Mouse (Mus musculus) gastrocnemius, adult 2 months (tissue): Measurements from ENCODE around the gene Prkaa2. TPM values are rescaled to one million over a fixed set of nuclear protein-coding genes. Genes with fewer than 3 reads are reported as not detected.
A peak's percentile ranks its signal among the peaks of the same experiment; 100 is the strongest.
"Not testable (repeated sequence)": the region's sequence is repeated elsewhere in the genome, so short reads cannot be mapped to it uniquely, and the experiment has no call there.

Source experiments
- DNase-seq: peaks from one replicate; pipeline ENCODE4 v3.0.0; 2022
- H3K27ac ChIP-seq: fragments of 200-600 bp; 2 replicates; pipeline ENCODE4 v1.8.1; 2022; ENCODE audit warnings: mild to moderate bottlenecking
- H3K4me3 ChIP-seq: fragments of 200-600 bp; 2 replicates; pipeline ENCODE4 v1.8.1; 2022; ENCODE audit warnings: mild to moderate bottlenecking, moderate library complexity
- CTCF ChIP-seq: fragments of 200-600 bp; IDR thresholded peaks from 2 replicates; pipeline ENCODE4 v1.8.1; 2022; ENCODE audit warnings: antibody characterized with exemption, mild to moderate bottlenecking, moderate library complexity
- intact Hi-C: fragments of 180-260 bp; cut with DNase I; formaldehyde crosslinking; loops from one replicate; pipeline ENCODE4 v1.15.1; 2025
- total RNA-seq, 2 experiments: library from RNA; stranded (reverse); gene quantifications; 2 replicates each; pipeline ENCODE4 v1.2.3; 2021

The Prkaa2 gene
- total RNA-seq, 2 experiments from 2014 or later = 135 to 136 TPM

DNA sequence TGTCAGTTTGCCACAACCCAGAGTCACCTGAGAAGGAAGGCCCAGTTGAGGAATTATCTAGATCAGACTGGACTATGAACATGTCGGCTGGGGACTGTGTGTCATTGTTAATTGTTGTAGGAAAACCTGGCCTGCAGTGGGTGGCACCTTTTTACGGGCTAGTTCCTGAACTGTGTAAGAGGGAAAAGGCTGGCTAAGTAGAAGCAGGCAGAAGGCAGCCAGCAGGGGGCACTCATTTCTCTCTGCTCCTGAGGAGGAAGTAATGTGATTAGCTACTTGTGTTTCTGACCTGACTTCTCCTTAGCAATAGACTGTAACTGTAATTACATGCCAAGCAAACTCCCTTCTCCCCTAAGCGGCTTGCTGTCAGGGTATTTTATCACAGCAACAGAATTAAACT, 38.7 kb downstream of the Prkaa2 start:
- peak; percentile 87 for DNase-seq
- peak; percentile 82 for TF ChIP-seq CTCF
- H3K4me3 ChIP-seq = no peak overlapping the region
- peak overlapping the region; percentile 69 for H3K27ac ChIP-seq
- intact Hi-C loops = loop anchor here (10.0 kb wide), 1 partner anchor 54 kb away; no protein-coding TSS in a partner anchor

DNA sequence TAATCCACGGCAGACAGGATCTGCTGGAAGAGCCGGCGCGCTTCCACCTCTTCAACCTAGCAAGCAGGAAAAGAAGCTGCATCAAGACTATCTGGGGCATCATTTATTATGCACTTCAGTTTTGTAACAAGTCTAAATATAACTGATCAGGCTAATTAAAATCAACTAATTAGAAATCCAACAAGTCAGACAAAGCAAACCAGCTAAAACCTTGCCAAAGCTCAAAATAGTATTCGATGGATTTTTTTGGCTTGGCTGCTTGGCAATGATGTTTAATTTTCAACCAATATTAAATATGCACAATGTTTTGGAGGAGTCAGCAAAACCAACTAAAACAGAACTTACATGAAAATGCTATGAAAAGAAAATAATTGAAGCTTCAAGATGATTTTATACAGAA, 58.4 kb downstream of the Prkaa2 start:
- no peak overlapping the region for H3K27ac ChIP-seq
- no peak for DNase-seq
- intact Hi-C loops = no loop called here
- TF ChIP-seq CTCF = no peak
- H3K4me3 ChIP-seq = no peak overlapping the region

DNA sequence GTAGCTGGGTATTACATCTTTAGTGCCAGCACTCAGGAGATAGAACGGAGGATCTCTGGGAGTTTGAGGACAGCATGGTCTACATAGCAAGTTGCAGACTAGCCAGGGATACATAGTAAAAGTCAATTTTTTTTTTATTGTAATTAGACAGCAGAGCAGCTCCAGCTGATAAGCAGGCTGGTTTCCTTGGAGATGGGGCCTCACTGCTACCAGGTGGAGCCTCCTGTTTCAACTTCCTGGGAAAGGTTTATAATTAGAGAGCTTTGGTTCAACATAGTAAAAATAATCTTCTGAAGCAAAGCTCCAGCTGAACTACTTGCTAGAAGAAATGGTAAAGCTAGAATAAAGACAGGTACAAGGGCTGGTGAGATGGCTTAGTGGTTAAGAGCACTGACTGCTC, 59.6 kb downstream of the Prkaa2 start:
- no peak for DNase-seq
- Histone ChIP-seq H3K4me3 (no peak overlapping the region), H3K27ac (no peak overlapping the region)
- no peak for TF ChIP-seq CTCF
- intact Hi-C loops = no loop called here

DNA sequence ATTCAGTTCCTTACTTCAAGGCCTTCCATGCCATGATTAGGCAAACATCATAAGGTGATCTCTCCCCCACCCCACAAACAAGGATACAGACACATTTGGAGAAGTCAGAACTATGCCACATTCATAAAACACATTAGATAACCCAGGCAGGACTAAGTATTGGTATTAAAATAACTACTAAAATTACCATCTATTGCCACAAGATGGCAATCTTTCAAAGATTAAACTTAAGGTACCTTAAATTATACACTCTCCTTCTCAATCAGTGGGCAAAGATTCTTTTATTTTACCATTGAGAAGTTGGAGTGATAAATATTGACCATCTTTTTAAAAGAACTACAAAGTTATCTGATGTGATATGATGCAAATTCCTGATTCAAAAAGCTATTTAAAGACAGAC, 75.4 kb downstream of the Prkaa2 start:
- Histone ChIP-seq H3K4me3 (no peak overlapping the region), H3K27ac (no peak overlapping the region)
- TF ChIP-seq CTCF = peak; percentile 51
- no peak for DNase-seq
- intact Hi-C loops = loop anchor here (5.0 kb wide), 2 partner anchors 88 to 1193 kb away; no protein-coding TSS in a partner anchor

DNA sequence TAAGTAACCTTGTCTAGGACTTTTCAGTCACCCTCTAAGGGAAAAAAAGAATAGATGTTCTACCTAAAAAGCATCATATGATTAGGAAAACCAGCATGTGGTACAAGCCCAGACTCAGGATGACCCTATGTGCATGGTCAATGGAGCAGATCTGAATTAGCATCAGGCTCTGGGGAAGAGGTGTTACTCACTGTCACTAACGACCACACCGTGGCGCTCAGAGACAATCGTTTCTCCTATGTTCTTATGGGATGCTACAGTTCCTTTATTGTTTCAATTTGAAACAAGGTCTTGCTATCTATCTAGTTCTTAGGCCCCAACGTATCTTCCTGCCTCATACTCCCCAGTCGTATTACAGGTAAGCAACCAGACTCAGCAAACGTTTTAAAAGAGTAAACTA, 76.5 kb downstream of the Prkaa2 start:
- no peak for DNase-seq
- intact Hi-C loops = loop anchor here (5.0 kb wide), 2 partner anchors 89 to 1194 kb away; no protein-coding TSS in a partner anchor
- peak; percentile 25; the same call in 1 of the 2 replicates for TF ChIP-seq CTCF
- Histone ChIP-seq H3K27ac (no peak overlapping the region), H3K4me3 (no peak overlapping the region)

DNA sequence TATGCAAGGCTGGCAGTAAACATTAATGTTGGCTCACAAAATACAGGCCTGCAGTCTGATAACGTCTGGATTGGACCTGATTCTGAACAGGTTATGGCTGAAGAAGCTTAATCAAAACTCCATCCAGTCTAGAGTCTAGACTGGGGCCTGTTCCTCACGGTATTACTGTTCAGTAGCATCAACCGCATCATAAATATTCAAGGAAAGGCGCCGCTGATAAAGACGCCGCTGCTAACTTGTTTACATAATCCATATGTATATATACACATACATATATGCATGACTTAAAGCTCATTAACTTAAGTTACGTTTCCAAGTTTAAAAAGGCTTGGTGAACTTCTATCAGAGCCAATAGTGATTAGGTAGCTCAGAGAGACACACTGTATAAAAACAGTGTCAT, 78.6 kb downstream of the Prkaa2 start:
- TF ChIP-seq CTCF = no peak
- Histone ChIP-seq H3K27ac (no peak overlapping the region), H3K4me3 (no peak overlapping the region)
- intact Hi-C loops = loop anchor here (5.0 kb wide), 2 partner anchors 91 to 1196 kb away; no protein-coding TSS in a partner anchor
- no peak for DNase-seq

DNA sequence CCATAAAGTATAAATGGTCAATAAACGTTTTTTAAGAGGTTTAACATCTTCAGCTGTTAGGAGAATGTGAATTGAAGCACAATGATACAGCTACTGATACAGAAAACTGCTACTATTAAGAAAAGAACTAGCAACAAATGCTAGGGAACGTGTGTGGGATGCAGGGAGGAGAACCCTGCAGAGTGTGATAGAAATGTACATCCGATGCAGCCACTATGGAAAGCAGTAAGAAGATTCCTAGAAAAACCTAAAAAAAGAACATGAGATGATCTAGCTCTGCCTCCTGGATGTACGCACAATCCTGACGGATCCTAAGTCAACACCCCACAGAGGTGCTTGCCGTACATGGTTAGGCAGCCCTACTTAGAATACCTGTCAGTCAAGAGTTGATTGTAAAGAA, 82.4 kb downstream of the Prkaa2 start:
- intact Hi-C loops = no loop called here
- no peak for DNase-seq
- Histone ChIP-seq H3K27ac (no peak overlapping the region), H3K4me3 (no peak overlapping the region)
- no peak for TF ChIP-seq CTCF

DNA sequence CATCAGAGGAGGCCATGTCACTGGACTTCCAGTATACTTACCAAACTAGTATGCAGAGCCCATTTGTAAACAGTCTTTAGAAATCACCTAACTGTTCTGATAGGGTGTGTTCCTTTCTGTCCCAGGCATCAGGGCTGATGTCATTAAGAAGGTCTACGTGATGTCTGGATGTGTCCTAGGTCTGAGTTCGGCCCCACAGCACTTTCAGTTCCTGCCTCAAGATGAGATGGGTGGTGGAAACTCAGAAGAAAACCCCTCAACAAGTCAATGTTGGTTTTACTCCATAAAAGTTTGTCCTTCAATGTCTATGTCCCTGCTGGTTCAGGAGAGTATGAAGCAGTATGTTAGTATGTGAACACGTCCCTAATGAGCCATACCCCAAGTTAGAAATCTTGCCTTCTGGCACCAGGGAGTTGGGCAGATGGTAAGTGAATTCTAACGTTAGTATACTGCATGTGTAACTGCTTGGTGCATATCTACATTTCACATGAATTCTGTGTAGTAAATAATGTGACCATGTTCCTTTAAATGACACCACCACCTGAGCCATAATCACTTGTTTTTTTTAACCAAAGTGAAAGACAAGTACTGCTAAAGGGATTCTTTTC, 93.6 kb downstream of the Prkaa2 start:
- DNase-seq = no peak
- no peak overlapping the region for H3K27ac ChIP-seq
- intact Hi-C loops = no loop called here
- H3K4me3 ChIP-seq = no peak overlapping the region
- TF ChIP-seq CTCF = no peak

DNA sequence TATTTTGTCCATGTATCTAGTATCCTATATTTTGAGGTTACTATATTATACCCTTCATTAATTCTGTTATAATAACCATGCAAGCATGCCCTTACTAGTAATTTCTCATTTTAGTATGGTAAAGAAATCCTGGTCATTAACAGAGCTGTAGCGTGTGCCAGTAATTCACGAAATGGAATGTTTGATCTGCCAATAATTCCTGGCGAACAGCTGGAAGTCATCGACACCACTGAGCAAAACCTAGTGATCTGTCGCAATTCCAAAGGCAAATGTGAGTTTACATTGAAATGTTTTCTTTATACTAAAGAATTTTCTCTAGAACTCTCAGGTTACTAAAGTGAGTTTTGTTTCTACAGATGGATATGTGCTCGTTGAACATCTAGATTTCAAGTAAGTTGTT, 94.2 kb downstream of the Prkaa2 start:
- Histone ChIP-seq H3K27ac (no peak overlapping the region), H3K4me3 (no peak overlapping the region)
- intact Hi-C loops = no loop called here
- DNase-seq = no peak
- TF ChIP-seq CTCF = no peak

DNA sequence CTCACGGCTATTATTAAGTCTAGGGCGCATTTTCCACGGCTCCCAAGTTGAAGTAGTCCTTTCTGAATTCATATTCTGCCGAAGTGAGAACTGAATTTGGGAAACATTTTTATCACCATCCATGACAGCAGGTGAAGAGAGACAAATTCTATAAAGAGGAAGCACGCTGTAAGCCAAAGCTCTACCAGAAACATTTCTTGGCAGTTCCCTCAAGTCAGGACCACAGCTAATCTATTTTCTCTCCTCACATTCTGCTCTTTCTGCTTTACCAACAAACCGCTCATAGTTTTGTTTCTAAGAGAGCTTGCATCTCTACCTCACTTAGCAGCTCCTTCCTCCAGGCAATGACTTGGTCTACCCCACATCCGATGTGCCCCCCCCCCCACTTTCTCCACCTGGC, 96.0 kb downstream of the Prkaa2 start:
- TF ChIP-seq CTCF = no peak
- Histone ChIP-seq H3K4me3 (no peak overlapping the region), H3K27ac (no peak overlapping the region)
- no peak for DNase-seq
- intact Hi-C loops = no loop called here

DNA sequence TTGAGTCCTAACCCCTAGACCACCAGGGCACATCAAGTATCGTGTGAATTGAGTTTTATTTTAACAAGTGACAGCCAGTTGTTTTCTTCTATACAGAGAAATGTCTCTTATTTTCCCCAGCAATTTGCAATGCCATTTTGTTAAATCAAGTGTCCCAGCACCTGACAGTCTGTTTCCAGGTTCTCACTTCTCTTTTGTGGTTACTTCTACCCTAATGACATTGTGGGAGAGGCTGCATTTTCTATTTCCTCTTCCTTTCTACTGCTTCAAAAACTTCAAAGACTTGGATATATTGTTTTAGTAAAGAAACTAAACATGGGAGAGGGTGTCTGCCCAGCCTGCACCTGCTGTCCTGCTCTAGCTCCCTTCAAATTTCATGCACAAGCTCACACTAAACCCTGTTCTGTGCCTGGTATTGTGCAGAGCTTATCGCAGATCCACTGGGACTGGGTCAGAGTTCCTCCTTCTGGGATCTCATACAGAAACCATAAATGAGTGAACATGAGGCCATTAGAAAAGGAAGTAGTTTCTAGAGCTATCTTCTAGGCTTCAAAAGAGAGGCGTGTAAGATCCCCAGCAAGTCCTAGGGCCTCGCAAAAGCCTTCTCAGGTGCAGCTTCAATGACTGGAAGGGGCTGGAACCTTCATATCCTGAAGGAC, 102.2 kb downstream of the Prkaa2 start:
- no peak for DNase-seq
- intact Hi-C loops = no loop called here
- TF ChIP-seq CTCF = no peak
- Histone ChIP-seq H3K27ac (no peak overlapping the region), H3K4me3 (no peak overlapping the region)

DNA sequence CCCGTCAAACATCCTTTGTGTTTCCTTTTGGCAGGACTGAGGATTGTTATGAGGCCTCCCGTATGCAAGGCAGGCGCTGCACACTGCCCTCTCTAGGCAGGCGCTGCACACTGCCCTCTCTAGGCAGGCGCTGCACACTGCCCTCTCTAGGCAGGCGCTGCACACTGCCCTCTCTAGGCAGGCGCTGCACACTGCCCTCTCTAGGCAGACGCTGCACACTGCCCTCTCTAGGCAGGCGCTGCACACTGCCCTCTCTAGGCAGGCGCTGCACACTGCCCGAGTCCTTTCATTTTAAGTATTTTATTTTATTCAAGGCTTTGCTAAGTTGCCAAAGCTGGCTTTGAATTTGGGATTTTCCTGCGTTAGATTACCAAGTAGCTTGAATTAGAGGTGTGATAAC, 105.0 kb downstream of the Prkaa2 start:
- peak; percentile 35 for TF ChIP-seq CTCF
- H3K4me3 ChIP-seq, DNase-seq, H3K27ac ChIP-seq, intact Hi-C loops: not testable (repeated sequence)

DNA sequence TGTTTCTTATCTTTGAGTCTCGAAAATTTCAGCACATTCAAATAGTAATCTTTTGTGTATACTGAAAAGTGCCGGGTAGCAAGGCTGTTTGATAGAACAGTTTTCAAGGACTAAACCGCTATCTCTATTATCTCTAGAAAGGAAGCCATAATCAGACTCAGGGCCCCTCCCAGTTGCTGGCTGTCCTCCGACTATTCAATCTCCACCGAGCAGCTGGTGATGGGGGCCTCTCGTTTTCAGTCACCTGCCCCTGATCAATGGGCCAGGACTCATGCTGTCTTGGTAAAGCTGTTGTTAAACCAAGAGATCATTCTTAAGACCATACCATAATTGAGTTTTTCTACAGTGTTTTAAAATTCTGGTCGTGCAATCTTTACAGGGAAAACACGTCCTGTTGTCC, 105.6 kb downstream of the Prkaa2 start:
- no peak overlapping the region for H3K4me3 ChIP-seq
- no peak for DNase-seq
- H3K27ac ChIP-seq = no peak overlapping the region
- intact Hi-C loops = no loop called here
- TF ChIP-seq CTCF = no peak

DNA sequence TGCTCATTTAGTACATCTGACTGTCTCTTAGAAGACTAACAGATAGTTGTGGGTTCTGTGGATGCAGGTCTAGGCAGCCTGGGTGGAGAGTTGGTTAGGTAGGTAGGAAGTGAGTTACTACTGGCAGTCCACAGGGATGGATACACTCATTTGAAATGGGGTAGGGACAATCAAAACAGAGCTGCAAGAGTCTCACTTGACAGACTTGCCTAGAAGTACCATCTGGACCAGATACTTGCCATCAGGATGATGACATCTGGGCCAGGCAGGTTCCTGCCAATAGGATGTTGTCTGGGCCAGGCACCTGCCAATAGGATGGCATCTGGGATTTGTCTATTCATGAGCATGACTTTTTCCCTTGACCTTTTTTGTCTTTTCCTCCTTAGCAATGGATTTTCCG, 108.0 kb downstream of the Prkaa2 start:
- no peak overlapping the region for H3K4me3 ChIP-seq
- H3K27ac ChIP-seq = no peak overlapping the region
- DNase-seq = no peak
- TF ChIP-seq CTCF = no peak
- intact Hi-C loops = no loop called here
